Mouse (Mus musculus): ENCODE results near the gene Asic1.
A peak's percentile ranks its signal among the peaks of the same experiment; 100 is the strongest.

Asic1 gene

DNA sequence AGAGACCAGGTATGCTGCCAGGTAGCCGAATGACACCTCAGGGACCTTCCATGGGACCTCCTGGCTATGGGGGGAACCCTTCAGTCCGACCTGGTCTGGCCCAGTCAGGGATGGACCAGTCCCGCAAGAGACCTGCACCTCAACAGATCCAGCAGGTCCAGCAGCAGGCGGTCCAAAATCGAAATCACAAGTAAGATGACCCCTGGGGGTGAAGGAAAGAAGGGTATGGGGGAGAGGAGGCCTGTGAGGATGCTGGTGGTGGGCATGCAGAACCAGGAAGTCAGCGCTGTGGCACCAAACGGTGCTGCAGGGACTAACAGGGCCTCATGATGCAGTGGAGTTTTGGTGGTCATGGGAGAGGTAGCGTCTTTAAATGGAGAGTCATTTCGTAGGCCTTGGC lies 32.9 kb downstream of the Asic1 start:
- no peak for DNase-seq

DNA sequence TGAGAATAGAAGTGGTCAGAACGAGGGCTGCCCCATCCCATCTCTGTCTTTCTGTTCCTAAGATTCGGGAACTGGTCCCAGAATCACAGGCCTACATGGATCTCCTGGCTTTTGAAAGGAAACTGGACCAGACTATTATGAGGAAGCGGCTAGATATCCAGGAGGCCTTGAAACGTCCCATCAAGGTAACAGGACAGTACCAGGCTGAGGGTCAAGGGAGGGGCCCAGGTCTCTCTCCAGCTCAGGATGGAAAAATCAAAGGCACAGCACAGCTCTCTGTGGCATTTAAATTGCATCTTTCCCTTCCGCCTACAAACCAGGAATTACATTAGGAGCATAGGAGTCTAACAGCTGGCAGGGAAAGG lies 33.5 kb downstream of the Asic1 start:
- no peak for DNase-seq

- DNase-seq = no peak
Observed at GRCm38 (mm10) chr15:99704041-99704681, 34.0 kb downstream of the Asic1 start.

- DNase-seq = no peak
Observed at GRCm38 (mm10) chr15:99704881-99705280, 34.7 kb downstream of the Asic1 start.

DNA sequence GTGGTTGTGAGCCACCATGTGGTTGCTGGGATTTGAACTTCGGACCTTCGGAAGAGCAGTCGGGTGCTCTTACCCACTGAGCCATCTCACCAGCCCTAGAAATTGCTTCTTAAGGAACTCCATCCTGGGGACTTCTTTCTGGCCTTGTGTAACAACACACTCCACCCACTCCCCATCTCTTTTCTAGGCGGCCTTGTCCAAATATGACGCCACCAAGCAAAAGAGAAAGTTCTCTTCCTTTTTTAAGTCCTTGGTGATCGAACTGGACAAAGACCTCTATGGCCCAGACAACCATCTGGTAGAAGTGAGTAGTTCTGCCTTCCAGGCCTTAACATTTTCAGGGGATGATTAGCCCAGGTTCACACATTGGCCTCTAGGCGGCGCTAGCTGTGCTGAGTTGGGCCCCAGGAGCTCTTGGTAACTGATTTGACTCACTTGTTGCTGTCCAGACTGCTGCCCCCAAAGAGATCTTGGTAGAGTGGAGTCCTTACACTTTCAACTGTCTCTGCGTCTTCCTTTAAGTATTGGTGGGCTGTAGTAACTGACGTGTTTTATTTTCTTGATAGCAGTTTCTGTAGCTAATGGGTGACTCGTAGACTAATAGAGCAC lies 35.4 kb downstream of the Asic1 start, which contains the start of gene Gm17349:
TSS of gene Gm17349 (minus strand) at position 51 of the 609 bp plus-strand sequence.
- DNase-seq = peak; percentile 73 to 78

DNA sequence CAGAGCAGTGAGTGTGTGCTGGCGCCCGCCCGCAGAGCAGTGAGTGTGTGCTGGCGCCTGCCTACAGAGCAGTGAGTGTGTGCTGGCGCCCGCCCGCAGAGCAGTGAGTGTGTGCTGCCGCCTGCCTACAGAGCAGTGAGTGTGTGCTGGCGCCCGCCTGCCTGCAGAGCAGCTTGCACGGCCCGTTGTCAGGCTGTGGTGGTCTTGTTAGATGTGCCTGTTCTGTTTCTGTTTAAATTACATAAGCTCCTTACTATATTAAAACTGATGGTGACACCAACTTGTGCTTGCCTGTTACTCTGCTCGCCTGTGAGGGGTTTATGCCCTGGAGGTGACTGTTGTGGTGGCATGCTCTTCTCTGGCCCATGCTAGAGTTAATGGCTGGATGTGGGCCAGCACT lies 38.0 kb downstream of the Asic1 start:
- DNase-seq = no peak

- DNase-seq = no peak
Observed at GRCm38 (mm10) chr15:99710221-99711190, 40.3 kb downstream of the Asic1 start.

- no peak for DNase-seq
Observed at GRCm38 (mm10) chr15:99711491-99711890, 41.3 kb downstream of the Asic1 start.

DNA sequence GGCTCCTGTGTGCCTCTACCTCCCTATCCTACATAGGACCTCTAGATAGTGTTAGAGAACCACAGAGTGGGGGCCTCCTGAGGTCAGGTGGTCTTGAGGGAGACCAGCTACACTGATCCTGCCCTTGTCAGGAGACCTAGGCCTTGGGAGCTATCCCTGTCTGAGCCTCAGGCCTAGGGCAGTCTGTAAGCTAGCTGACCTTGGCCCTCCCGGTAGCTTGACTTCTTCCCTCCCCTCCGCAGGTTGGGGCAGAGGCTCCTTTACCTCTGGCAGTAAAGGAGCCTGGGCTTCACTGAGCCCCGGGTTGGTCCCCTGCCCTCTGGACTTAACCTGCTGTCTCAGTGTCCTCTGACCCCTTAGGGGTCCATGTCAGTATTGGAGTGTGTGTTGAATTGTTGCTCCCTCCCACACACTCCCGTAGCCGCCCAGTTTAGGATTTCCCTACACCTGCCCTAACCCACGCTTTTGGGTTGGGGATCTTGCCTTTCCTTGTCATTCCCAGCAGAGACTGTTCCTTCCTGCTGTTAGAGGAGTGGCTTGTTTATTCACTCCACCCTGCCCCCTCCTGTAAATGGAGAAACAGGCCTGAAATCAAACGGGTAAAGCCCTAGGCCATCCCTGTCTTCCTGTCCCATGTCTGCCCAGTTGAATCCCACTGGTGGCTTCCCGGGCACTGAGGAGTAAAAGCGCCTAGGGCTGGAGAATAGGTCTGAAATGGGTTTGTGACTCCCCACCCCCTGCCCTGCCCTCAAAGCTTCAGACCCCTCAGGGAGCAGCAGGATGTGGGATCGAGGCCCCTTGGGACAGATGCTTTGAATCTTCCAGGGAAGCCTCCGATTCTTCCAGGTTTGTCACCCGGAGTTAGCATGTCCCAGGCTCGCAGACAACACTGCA lies 42.7 kb downstream of the Asic1 start:
- DNase-seq = no peak

DNA sequence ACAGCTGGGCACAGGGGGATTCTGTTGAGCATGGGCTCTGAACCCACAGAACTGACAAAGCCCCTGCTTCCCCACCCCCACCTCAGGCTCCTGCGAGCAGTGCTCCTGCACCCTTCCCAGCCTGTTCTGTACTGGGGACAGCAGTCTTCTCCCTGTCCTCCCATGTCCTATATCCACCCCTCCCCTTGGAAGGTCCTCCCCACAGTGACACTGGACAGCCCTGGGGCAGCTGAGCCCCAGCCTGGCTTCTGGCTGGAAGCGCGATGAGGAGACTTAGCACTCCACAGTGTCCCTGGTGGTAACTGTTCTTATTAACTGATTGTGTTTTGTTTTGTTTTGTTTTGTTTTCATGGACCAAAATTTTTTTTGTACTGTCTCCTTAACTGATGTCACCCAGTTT lies 43.4 kb downstream of the Asic1 start:
- DNase-seq = no peak

- DNase-seq = no peak
Observed at GRCm38 (mm10) chr15:99714206-99714605, 44.0 kb downstream of the Asic1 start.

GRCm38 (mm10) chr15:99714858-99715257 lies 44.7 kb downstream of the Asic1 start:
- DNase-seq = peak; percentile 77 to 78

GRCm38 (mm10) chr15:99715361-99715865 lies 45.2 kb downstream of the Asic1 start:
- no peak for DNase-seq

DNA sequence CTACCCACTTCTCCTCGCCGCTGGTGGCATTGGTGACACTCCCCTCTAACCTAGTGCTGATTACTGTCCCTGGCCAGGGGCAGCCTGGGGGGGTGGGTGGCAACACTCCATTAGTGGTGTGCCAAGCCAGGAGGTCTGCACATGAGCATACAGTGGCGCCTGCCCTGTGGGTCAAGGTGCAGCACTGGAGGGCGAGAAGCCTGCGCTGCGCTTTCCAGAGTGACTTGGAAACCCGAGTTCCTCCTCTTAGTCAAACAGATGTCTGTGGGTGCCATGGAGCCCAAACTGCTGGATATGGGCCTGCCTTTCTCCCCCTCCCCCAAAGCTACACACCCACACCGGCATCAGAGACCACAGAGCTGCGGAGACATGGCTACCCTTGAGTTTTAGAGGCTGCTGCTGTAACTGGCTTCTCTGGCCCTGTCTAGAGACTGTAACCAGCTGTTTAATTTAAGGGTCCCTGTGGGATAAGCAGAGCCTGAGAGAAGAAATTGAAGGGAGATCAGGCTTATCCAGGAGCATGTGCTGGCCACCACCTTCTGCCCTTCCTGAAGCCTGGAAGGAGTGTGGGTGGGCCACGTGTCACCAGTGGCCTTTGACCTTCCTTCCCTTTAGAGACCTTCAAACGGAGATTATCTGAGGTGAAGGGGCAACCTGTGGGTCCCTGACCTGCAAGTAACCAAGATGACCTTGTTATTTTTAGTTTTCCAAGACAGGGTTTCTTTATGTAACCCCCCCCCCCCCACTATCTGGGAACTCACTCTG lies 46.0 kb downstream of the Asic1 start:
- DNase-seq = no peak

GRCm38 (mm10) chr15:99716814-99717213 lies 46.6 kb downstream of the Asic1 start:
- no peak for DNase-seq

DNA sequence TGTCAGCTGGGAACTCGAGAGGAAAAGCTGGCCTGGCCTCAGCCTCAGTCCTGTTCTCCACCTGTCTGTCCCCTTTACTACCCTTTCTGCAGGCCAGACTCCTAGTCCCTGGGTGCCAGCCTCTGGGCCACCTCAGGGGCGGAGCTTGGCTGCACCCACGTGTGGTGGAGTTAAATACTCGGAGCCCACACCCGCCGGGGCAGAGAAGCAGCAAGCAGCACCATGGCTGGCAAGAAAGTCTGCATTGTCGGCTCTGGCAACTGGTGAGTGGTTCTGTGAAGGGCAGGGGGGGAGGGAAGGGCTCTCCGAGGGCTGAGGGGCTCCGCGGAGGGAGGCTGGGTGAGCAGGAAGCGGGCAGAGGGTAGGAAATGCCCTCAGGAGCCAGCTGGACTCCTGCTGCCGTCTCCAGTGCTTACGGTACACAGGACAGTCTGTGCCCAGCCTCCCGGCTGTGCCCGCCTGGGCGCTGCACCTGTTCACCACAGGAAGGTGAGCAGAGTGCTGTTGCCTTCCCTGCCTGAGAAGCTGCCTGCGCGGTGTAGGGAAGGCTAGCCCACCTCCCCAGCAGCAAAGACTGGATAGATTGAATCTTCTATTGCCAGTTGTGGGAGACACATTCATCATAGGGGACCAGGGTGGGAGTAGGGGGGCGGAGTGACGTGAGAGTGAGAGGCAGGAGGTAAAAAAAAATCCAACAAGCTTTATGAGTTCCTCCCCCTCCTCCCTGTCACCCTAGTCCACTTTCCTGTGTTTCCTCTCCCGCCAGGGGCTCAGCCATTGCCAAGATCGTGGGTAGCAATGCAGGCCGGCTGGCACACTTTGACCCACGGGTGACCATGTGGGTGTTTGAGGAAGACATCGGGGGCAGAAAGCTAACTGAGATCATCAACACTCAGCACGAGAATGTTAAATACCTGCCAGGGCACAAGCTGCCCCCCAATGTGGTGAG lies 47.5 kb downstream of the Asic1 start, which contains the start of gene Gpd1:
TSS of gene Gpd1 (plus strand) at position 130 of the 949 bp plus-strand sequence.
- DNase-seq = no peak

GRCm38 (mm10) chr15:99718461-99719021 lies 48.4 kb downstream of the Asic1 start:
- DNase-seq = no peak

- no peak for DNase-seq
Observed at GRCm38 (mm10) chr15:99719865-99720264, 49.7 kb downstream of the Asic1 start.

GRCm38 (mm10) chr15:99721921-99722743 lies 52.0 kb downstream of the Asic1 start:
- no peak for DNase-seq
